In the genomic region with DNA sequence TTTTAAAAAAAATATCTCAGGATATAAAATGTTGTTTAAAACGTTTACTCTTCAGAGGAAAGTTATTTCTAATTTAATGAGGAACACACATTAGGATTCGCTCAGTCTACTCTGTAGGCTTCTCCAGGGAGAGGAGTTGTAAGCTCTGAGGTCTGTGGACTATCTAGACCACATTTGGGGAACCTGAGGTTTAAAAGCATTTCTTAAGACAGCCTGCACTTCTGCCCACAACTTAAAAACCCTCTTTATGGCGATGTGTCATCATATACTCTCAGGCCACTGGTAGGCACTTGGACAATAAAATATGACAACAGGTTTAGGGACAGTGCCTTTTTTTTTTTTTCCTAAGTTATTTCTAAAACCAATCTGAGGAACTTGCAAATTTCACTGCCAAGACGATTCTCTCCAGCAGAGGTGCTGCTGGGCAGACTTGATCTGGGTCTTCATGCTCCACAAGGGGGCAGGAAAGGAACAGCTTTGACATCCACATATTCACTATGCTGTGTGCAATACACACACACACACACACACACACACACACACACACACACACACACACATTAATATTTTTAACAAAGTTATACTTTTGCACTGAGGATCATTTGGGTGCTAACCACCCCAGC, we compare ENCODE assay signal across 9 mouse cellular contexts.
DNase-seq lines count a peak whose midpoint lies in the region; ATAC-seq and TF ChIP-seq lines count a peak whose summit lies in the region.
"Had no signal": no experiment of that assay in that cellular context is flagged by ENCODE, and none has a peak within 500 bp of the region (broad histone marks: within the 10 kb centered on the region; RNA-seq: fewer than 3 reads in every experiment).

No protein-coding gene starts in this region.

- no peaks in the 10 kb centered on the region for H3K27me3 ChIP-seq in MEL (ENCODE audit: control insufficient read depth in 1 of 2, insufficient read depth in 2 of 2, low read length in 2 of 2)
- H3K27me3 ChIP-seq in hindbrain, postnatal 0 days (ENCODE audit: insufficient read depth, low read length): no peaks in the 10 kb centered on the region

- no peaks in the 10 kb centered on the region for H3K9me3 ChIP-seq in MEL (replicated peaks; ENCODE audit: insufficient read depth, low read length)
- no peaks in the 10 kb centered on the region for H3K9me3 ChIP-seq in hindbrain, postnatal 0 days (ENCODE audit: low read length)

- no peak for TF ChIP-seq EP300 in MEL (IDR thresholded peaks at IDR 0.05; ENCODE audit: low read depth in 1 of 2, low read length in 2 of 2)

- no peaks in the 10 kb centered on the region for H3K4me1 ChIP-seq in MEL (ENCODE audit: control insufficient read depth in 1 of 2, insufficient read depth in 2 of 2, low read length in 2 of 2)
- H3K4me1 ChIP-seq in hindbrain, postnatal 0 days (ENCODE audit: insufficient read depth, low read length): no peaks in the 10 kb centered on the region

- no peaks in the 10 kb centered on the region for H3K79me2 ChIP-seq in MEL (ENCODE audit: control insufficient read depth, insufficient read depth, low read length, poor library complexity)

- H3K9ac ChIP-seq in MEL (ENCODE audit: control insufficient read depth, low read depth, low read length, poor library complexity, severe bottlenecking): no peak overlapping the region
- no peak overlapping the region for H3K9ac ChIP-seq in hindbrain, postnatal 0 days (replicated peaks; ENCODE audit: low read length)

- WGBS in hindbrain, postnatal 0 days: 71% methylated on average over 4 of the region's 4 CpGs

- TF ChIP-seq RAD21 in MEL (IDR thresholded peaks at IDR 0.05; ENCODE audit: low read depth, low read length): peak; percentile 22

- no peak overlapping the region for H3K4me2 ChIP-seq in hindbrain, postnatal 0 days (ENCODE audit: low read depth, low read length)

- no peak for TF ChIP-seq POLR2A in MEL (IDR thresholded peaks at IDR 0.05; ENCODE audit: control insufficient read depth in 1 of 2, insufficient read depth in 1 of 2, low read depth in 1 of 2, low read length in 2 of 2, poor library complexity in 1 of 2)

- H3K27ac ChIP-seq in MEL (ENCODE audit: control insufficient read depth, low read depth, low read length): no peak overlapping the region
- no peak overlapping the region for H3K27ac ChIP-seq in hindbrain, postnatal 0 days
- H3K27ac ChIP-seq: macrophage had no signal

- H3K36me3 ChIP-seq in MEL (ENCODE audit: control insufficient read depth in 1 of 2, insufficient read depth in 2 of 2, low read length in 2 of 2): no peaks in the 10 kb centered on the region
- peaks cover 57% of the 10 kb centered on the region; the same call in 1 of the 2 replicates for H3K36me3 ChIP-seq in hindbrain, postnatal 0 days (ENCODE audit: insufficient read depth, low read length)

- no peak overlapping the region for H3K4me3 ChIP-seq in MEL (ENCODE audit: control insufficient read depth in 1 of 2, insufficient read depth in 1 of 2, low read depth in 2 of 2, low read length in 2 of 2)
- no peak overlapping the region for H3K4me3 ChIP-seq in hindbrain, postnatal 0 days (ENCODE audit: low read length)

- TF ChIP-seq CTCF in MEL (IDR thresholded peaks at IDR 0.05 in 2 of 3, conservative IDR thresholded peaks at IDR 0.05 in 1 of 3; ENCODE audit: control insufficient read depth in 1 of 3, insufficient read depth in 1 of 3, low read depth in 2 of 3, low read length in 3 of 3, poor library complexity in 1 of 3, severe bottlenecking in 1 of 3): peak; percentile 7 to 75 (median 42); a peak in 4 of 6 replicates
- TF ChIP-seq CTCF in hindbrain, postnatal 0 days (IDR thresholded peaks at IDR 0.05; ENCODE audit: low read depth): peak; percentile 81

- peak; percentile 49 for DNase-seq in kidney, postnatal 10 days
- no peak for DNase-seq in kidney, postnatal 25 days
- DNase-seq in 416B (ENCODE audit: low read depth) (peak; percentile 27), MEL (ENCODE audit: low read depth, low spot score) (peak; percentile 42)
- peak; percentile 81 for DNase-seq in hindbrain, postnatal 0 days (ENCODE audit: low spot score)
- no peak for DNase-seq in urinary bladder, postnatal 10 days (ENCODE audit: low spot score)
- DNase-seq in cerebellum, adult 11-12 months: no peak
- DNase-seq in ovary, postnatal 36 days (ENCODE audit: low spot score): no peak

- peak; percentile 87 for ATAC-seq in hindbrain, postnatal 0 days

TF ChIP-seq in MEL, 35 proteins besides CTCF, POLR2A, EP300 and RAD21:
- TF ChIP-seq TBP (IDR thresholded peaks at IDR 0.05; ENCODE audit: low read depth, low read length) (no peak), SMC3 (IDR thresholded peaks at IDR 0.05; ENCODE audit: low read depth, low read length) (peak; percentile 24), TCF12 (IDR thresholded peaks at IDR 0.05; ENCODE audit: low read depth, low read length) (no peak), GATA1 (IDR thresholded peaks at IDR 0.05; ENCODE audit: low read depth, low read length) (no peak), CHD1 (IDR thresholded peaks at IDR 0.05; ENCODE audit: low read depth, low read length) (no peak)

Comparison
In these comparisons a context has a peak if more than half of its experiments do, and no peak if none do; other contexts are left out.
1. DNase-seq: peak in kidney, postnatal 10 days (single experiment), 416B (single experiment), MEL (single experiment) and hindbrain, postnatal 0 days (single experiment); none in kidney, postnatal 25 days (0 of 2), urinary bladder, postnatal 10 days (single experiment), cerebellum, adult 11-12 months (single experiment) and ovary, postnatal 36 days (single experiment).